Mouse (Mus musculus) liver, adult (tissue): ENCODE results near the gene Myom3.

Experiments used
- GATA4 ChIP-seq: IDR thresholded peaks from 2 replicates; pipeline ENCODE4 v1.6.1; 2014; ENCODE audit warnings: mild to moderate bottlenecking, low read length; ENCODE audit not compliant: insufficient replicate concordance

Gene Myom3

DNA sequence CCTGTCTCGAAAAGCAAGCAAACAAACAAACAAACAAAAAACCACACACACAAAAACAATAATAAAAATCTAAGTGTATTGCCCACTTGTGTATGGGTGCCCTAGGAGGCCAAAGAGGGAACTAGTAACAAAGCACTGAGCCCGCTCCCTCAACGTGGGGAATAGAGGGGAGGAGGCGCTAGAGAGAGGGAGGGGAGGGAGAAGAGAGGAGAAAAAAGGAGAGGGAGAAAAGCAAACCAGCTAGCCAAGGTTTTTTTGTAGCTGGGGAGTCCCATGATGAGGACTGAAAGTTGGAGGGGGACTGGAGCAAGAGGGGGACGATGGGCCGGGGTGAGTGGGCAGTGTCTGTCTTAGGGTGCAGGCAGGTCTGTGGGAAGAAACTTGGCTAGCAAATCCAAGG, 95.6 kb downstream of the Myom3 start:
- TF ChIP-seq GATA4, result no peak

DNA sequence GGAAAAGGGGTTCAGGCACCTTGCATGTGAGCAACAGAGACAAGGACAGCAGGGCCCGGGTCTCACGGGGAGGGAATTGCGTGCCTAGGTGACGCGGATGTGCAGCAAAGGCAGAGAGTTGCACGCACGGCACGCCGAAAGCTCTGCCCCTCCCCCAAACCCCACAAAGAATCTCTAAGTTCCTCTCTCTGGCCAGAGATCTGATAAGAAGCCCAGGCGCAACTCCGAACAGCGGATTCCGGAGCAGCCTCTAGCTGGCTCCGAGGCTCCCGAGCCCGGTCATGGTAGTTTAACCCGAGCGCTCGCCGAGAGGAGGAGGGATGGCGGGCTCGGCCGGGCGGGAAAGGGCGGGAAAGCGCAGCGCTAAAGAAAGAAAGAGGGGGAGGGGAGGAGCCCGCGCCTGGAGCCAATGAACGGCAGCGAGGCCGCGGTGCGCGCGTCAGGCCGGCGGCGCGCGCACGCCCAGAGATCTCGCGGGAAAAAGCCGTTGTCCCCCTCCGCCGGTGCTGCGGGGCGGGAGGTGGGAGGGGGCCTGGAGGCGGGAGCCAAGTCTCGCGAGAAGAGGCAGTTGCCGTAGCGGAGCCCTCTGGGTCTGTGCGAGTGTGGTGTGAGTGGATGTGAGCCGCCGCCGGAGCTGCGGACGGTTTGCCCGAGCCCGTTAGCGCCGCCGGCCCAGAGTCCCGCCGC, 96.2 kb downstream of the Myom3 start, which contains the start of gene Srsf10:
Gene Srsf10, plus strand, starts transcription at position 212 of the 687 bp plus-strand sequence.
- TF ChIP-seq GATA4, result peak; percentile 45; the same call in 1 of the 2 replicates

DNA sequence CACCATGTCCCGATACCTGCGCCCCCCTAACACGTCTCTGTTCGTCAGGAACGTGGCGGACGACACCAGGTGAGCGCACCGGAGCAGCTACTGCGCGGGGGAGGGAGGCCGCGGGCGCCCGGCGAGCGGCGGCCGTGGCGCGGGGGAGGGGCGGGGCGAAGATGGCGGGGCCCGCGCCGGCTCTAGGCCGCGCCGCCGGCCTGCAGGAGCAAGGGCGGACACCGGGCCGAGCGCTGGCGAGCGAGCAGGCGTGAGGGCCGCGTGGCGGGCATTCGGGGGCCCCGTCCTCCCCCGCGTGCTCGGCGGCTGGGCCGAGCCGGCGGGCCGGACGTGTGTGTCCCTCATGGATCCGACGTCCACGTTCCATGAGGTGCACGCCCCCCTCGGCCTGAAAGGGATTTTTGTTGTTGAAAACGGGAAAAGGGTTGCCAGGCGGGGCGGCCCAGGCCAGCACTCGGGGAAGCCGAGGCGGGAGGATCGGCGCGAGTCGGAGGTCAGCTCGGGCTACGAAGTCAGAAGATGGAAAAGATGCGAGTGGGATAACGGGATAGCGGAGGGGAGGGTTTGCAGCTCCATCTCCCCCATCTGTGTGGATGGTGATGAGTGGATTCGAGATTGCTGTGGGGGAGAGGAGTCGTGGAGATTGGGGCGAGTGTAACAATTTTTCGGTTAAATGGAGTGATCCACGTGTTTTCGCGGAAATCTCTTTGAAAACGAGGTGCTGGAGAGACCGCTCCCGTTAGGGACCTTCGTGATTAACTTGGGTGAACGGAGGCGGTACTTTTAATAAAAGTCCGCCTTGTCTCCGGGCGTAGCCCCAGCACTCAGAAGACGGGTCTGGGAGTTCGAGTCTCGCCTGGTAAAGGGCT, 96.9 kb downstream of the Myom3 start:
- no peak for TF ChIP-seq GATA4

DNA sequence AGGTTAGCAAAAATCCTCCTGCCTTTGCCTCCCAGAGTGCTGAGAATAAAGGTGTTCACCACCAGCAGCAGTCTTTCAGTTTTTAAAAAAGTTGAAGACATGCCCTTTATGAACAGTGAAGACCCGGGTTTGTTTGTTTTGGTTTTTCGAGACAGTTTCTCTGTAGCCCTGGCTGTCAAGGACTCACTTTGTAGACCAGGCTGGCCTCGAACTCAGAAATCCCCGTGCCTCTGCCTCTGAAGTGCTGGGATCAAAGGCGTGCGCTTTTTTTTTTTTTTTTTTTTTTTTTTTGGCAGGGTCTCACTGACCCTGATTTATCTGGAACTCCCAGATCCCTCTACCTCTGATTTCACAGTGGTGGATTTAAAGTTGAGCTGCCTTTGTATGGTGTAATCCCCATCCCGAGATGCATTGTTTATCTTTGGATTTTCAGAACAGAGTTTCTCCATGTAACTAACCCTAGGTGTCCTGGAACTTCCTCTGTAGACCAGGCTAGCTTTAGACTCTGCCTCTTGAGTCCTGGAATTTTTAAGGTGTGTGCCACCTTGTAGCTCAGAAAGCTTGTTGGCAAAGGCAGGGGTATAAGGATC, 98.2 kb downstream of the Myom3 start:
- no peak for TF ChIP-seq GATA4
